Mouse (Mus musculus) cerebellum, adult 2 months (tissue): ENCODE measurements around the gene Mgarp.

Experiments used
- CTCF ChIP-seq: fragments of 200-500 bp; IDR thresholded peaks from 2 replicates; pipeline ENCODE4 v1.5.1; 2011; ENCODE audit warnings: low read depth, mild to moderate bottlenecking, control low read depth, low read length, moderate library complexity, borderline replicate concordance; ENCODE audit not compliant: insufficient read depth
- POLR2A ChIP-seq: fragments of 200-500 bp; IDR thresholded peaks from 2 replicates; pipeline ENCODE4 v1.6.1; 2011; ENCODE audit warnings: low read length, control low read depth, borderline replicate concordance; ENCODE audit not compliant: insufficient read depth

DNA sequence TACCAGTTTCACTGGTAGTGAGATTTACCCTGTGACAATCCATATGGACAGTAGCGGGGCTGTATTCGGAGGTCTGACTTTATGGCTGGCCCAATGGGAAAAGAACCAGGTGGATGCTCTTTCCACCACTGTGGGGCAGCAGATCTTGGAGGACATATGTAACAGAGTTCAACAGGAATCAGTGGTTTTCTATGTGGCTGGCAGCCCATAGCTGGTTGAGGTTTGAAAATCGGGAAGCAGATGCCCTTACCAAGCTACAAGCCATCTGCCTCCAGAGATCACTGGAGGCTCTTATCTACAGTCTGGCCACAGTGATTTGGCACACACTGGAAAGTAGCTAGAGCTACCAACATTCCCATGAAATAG, 31.0 kb downstream of the Mgarp start:
- no peak for TF ChIP-seq POLR2A
- TF ChIP-seq CTCF = no peak
